Mouse (Mus musculus) lung, postnatal 25 days (tissue): ENCODE data around the gene Gm12166.

Experiments
- DNase-seq: peaks from one replicate; pipeline ENCODE4 v3.0.0; 2022; ENCODE audit warnings: low spot score

Gene Gm12166

GRCm38 (mm10) chr11:46052105-46052659, at the start of gene Gm12166:
Gene Gm12166 (minus strand): TSS chr11:46052321.
- peak; percentile 80 for DNase-seq

DNA sequence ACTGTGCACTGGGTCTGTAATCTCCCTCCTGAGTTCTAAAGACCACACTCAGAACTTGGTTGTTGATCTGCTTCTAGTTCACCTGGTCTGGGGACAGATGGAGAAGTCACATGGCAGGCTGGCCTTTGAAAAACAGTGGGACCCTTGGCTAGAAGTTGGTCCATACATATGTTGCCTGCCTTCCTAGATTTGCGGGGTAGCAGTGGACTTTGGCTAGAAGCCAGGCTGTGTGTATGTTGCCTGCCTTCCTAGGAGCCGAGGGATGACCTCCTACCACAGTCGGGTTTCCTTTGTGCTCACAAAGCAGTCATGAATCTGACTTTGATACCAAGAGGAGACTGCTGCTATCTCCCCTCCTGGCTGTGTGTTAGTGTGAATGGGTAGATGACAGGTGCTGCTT, 44.9 kb upstream of the Gm12166 start:
- DNase-seq: no peak

GRCm38 (mm10) chr11:46096265-46096649, 44.1 kb upstream of the Gm12166 start:
- no peak for DNase-seq

DNA sequence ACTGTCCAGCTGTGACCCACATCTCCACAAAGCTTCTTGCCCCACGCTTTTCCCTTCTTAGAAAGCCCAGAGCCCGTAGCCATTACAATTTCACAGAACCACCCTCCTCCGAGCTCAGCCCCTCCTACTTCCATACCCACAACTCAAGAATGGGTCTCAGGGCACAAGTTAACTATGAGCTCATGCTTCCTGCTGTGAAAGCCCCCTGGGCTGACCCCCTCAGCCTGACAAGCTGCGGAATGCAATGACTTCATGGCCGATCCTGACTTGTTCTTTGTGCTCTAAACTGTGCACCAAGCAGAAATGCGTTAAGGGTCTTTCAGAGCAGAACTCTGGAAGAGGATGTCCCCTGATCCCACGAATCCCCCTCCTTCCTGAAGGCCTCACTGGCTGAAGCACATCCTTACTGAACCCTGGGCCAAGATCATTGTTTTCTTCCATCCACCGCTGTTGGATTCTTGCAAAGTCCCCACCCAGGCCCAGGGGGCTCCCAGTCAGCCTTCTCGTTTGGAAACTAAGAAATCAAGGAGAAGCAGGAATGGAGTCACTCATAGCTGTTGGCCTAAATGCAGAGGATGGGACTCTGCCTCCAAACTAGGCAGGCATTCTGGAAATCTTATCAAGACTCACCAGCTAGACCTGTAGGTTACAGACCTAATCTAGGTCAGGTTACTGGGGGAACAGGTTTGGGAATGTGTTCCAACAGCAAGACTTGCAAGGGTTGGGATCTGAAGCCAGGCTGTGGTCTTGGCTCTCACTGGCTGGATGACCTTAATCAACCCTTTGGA, 43.5 kb upstream of the Gm12166 start:
- DNase-seq: no peak

GRCm38 (mm10) chr11:46092121-46092520, 40.0 kb upstream of the Gm12166 start:
- no peak for DNase-seq

- no peak for DNase-seq
Observed at GRCm38 (mm10) chr11:46090951-46091667, 39.0 kb upstream of the Gm12166 start.

DNA sequence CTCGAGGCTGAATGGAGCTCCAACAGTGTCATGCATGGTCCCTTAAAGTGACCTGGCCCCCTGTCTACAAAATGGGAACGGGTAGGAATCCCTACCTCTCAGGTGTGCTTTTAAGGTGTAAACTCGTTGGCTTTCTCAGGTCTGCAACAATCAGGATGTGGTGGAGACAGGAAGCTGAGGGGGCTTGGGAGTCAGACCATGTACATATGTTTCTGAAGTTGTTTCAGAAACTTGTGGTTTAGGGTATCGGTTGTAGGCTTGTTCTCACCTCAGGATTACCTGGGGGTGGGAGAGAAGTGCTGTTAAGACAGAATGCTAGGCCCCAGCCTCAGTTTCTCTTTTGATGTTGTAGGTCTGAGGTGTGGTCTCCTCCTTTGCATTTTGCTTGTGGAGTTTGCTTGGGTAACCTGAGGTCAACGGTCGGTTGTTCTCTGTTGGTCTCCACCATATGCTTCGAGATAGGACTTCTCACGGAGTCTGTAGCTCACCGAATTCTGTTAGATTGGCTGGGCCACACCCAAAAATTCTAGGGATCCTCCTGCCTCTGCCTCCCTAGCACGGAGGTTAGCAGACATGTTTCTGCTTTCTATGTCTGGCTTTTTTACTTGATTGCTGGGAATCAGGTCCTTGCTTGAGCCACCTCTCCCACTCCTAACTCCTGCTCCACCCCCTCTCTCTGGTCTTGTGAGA, 38.1 kb upstream of the Gm12166 start:
- no peak for DNase-seq

DNA sequence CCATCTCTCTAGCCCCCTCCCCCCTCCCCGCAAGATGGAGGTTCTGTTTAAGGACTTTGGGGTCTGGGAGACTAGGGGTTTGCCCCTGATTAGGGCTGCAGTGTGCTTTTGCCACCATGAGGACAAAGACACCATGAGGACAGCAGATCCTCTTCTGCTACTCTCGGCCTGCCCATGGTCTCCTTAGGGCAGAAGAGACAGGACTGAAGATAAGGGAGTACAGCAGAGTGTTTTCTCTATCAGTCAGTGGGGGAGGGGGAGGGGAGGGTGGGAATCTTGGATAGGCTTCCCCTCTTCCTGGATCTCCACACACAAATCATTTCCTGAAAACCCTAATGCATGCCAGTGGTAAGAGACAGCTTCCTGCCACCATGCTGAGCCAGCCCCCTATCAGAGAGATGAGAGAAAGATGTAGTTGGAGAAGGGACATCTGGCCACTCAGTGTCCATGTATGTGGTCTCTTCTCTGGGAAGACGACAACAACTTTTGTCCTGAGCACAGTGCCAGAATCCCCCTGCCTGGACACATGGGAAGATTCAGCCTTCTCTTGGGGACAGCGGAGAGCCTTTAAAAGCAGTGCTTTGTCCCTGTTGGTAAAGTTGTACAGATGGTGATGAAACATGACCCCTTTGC, 37.1 kb upstream of the Gm12166 start:
- no peak for DNase-seq

GRCm38 (mm10) chr11:46086446-46086845, 34.3 kb upstream of the Gm12166 start:
- DNase-seq: no peak

DNA sequence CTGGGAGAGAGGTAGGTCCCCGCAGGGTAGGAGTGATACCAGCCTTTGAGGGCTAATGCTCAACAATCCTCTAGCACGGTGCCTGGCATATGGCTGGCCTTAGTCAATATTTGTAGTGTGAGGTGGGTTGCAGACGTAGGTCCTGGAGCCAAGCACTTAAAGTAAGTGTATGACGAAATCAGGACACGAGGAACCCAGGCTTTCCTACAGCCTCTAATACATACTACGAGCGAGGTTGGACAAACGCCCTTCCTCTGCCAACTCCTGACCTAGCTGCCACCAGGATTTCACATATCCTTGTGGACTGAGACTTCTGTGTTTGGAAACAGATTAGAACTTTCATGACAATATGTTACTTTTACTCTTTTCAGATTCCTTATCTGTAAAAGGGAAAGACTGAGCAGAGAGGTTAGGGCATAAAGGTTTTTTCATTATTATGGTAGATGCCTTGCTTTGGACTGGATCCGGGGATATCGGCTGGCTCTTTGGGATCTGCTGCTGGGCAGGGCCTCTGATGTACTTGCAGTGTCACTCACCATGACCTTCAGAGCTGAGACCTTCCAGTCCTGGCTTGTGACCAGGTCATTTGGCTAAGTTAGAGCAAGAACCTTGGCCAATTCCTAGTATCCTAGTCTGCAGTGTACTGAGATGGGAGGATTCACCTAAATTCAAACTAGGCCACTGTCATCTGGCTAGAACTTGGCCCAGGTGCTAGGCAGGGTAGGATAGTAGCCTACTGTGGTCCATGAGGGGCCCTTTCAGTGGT, 33.5 kb upstream of the Gm12166 start:
- peak; percentile 79 for DNase-seq

DNA sequence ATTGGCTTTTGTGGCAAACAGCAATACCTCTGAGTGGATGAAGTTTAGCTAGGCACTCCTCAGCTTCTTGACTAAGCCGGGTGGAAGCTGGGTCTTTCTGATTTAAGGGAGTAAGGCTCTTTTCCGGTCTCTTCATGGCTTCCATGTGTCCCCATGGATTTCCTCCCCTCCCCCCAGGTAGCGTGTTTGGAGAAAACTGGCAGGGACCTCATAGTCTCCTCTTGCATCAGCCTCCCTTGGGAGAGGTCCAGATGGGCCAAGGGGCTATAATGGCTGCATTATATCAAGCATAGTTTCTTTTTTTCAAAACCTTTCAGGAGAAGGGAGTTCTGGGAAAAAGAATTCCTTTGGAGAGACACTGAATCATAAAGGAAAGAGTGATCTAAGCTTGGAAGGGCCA, 32.4 kb upstream of the Gm12166 start:
- DNase-seq: no peak

DNA sequence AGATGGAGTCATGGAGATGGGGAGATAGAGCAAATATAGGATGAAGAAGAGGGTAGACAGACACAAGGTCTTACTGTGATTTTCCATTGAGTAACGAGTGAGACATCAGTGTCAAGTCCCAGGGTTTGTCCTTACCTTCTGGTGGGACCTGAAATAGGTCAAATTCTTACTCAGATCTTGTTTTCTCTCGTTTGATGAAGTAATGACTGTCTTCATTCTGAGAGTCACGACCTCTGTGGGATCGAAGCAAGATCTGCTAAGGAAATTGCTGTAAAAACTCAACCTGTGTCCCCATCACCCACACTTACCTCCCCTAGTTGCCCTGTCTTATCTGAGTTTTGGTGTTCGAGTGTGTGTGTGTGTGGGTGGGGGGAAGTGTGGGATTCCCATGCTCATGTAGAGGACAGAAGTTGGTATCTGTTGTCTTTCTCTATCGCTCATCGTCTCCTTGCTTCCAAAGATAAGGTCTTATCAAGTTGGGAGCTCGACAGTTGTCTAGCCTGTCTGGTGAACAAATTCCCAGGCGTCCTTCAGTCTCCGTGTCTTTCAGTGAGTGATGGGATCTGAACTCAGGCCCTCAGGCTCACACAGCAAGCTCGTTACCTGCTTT, 31.8 kb upstream of the Gm12166 start:
- no peak for DNase-seq

DNA sequence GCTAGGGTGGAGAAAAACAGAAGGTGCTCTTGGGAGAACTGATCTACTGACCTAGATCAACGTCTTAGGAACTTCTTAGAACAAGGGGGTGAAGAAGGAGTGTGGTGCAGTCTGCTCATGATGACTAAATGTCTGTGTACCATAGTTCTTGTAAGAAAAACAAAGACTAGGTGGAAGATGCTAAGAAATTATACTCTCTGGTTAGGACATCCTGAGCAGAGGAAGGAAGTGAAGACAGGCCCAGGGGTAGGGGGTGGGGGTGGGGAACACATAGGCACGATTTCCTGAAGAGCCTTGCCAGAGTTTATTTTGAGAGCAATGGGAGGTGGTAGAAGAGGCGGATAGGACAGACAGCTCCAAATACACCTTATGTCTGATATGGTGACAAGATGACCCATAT, 31.3 kb upstream of the Gm12166 start:
- no peak for DNase-seq

DNA sequence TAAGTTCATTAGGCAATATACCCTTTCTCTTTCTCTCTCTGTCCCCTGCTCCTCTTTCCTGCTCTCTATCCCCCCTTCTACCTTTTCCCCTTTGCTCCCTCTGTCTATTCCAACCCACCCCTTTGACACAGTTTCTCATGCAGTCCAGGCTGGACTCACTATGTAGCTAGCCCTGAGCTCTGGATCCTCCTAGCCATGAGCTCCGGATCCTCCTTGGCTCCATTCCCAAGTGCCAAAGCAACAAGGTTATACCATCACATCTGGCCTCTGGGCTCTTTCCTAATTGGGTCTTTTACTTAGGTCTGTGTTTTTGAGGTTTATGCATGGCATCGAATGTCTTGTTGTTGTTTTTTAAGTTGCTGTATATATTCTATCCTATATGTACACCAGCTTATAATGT, 29.0 kb upstream of the Gm12166 start:
- DNase-seq: no peak

DNA sequence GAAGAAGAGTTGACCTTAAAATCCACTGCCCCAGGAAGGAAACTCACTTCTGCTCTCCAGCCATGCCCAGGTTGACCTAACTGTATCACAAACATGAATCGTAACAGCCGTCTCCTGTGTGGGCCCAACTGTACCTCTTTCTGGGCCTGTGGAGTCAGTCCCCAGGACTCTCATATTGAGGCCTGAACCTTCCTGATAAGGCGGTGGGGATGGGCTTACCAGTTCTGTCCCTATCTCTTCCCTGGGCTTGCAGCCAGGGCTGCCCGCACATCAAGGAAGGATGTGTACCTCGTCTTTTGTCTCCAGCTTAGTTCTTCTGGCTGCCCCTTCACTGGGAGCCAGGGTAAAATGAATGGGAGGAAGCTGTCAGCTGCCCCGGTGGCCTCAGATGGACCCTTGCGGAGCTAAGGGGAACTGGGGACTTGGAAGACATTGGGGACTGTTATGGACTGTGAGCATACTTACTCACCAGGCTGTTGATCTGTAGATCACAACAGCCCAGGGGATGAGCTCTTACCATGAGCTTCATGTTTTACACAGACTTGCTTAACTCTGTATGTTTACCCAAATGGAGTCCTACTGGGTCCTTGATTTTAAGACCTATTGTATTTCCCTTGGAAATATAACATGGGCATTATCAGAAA, 25.7 kb upstream of the Gm12166 start:
- DNase-seq: no peak

GRCm38 (mm10) chr11:46077304-46077703, 25.2 kb upstream of the Gm12166 start:
- DNase-seq: no peak

GRCm38 (mm10) chr11:46076442-46077158, 24.5 kb upstream of the Gm12166 start:
- no peak for DNase-seq

DNA sequence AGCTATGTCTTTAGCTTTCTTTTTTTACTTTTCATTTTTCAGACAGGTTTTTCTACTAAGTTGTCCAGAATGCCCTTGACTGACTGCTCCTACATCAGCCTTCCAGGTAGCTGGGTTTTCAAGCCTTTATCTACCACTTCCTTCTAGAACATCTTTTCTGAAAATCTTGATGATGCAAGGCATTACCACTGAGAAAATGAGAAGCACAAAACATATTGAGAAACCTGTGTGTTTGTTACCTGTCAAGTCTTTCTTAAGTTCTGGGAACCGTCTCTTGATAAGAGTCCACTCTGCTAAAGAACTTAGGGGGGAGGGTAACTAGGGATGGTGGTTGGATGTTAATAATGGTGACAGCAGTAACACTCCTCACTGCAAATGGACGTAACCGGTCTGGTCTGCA, 23.4 kb upstream of the Gm12166 start:
- DNase-seq: no peak

- no peak for DNase-seq
Observed at GRCm38 (mm10) chr11:46073850-46074688, 21.9 kb upstream of the Gm12166 start.
